Mouse (Mus musculus) regulatory T cell (primary cell): ENCODE results near the gene Actn3.

Experiments used
- in situ Hi-C: fragments of 300-600 bp; cut with MboI, MseI; formaldehyde crosslinking; loops from one replicate; pipeline ENCODE4 v1.15.1; 2025; ENCODE audit warnings: high pct_unique_total_duplicates

The Actn3 gene

GRCm38 (mm10) chr19:4812334-4812949, 65.3 kb downstream of the Actn3 start:
- in situ Hi-C loops: loop anchor here (10.0 kb wide), 1 partner anchor 282 kb away; the partner anchor contains the start of gene Cnih2

GRCm38 (mm10) chr19:4811909-4812242, 65.8 kb downstream of the Actn3 start:
- in situ Hi-C loops: loop anchor here (10.0 kb wide), 1 partner anchor 283 kb away; the partner anchor contains the start of gene Cnih2
